Mouse (Mus musculus): ENCODE measurements around the gene Slc36a2.

DNA sequence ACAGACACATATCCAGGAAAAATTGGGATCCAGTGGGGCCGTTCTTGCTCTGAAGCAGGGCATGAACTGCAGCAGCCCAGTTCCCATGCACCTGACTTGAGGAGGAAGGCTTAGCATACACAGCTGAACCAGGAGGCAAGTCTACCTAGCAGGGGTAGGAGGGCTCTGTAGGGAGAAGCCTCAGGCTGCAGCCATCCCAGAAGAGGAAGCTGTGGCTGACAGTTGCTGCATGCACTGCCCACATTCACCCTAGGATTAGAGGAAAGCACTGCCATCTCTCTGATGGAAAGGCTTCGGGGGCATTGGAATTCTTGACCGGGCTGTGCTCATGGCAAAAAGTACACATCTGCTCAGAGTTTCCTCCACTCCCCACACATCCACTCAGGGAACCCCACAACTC lies 5.0 kb downstream of the Slc36a2 start:
- TF ChIP-seq POLR2A (IDR thresholded peaks at IDR 0.05; ENCODE audit: control insufficient read depth, extremely low read depth, insufficient read depth, low read length, poor library complexity) (no peak), CTCF (IDR thresholded peaks at IDR 0.05; ENCODE audit: borderline replicate concordance, control insufficient read depth, extremely low read depth, insufficient read depth, low read length, poor library complexity) (no peak)
